Mouse (Mus musculus) liver, embryonic 14.5 days (tissue): Measurements from ENCODE around the gene Scgb1c1.

Experiments
- CTCF ChIP-seq: IDR thresholded peaks from 2 replicates; pipeline ENCODE4 v1.5.1; 2016; ENCODE audit warnings: antibody characterized with exemption, low read depth, control low read depth
- EP300 ChIP-seq: IDR thresholded peaks from 2 replicates; pipeline ENCODE4 v1.6.1; 2016; ENCODE audit warnings: antibody characterized with exemption, low read depth

GRCm38 (mm10) chr7:140810496-140810895 is 34.9 kb upstream of the Scgb1c1 start:
- TF ChIP-seq EP300, result no peak
- TF ChIP-seq CTCF, result peak; percentile 41
